Mouse (Mus musculus): Measurements from ENCODE around the gene Stx19.

Stx19 gene

GRCm38 (mm10) chr16:62845341-62845740, 30.9 kb downstream of the Stx19 start:
- in situ Hi-C loops (cut with MboI; ENCODE audit: unreplicated experiment in 2 of 2) = loop anchor here in 1 of 2 experiments (10.0 kb wide), 1 partner anchor 61 kb away; the partner anchor contains the start of gene Nsun3

DNA sequence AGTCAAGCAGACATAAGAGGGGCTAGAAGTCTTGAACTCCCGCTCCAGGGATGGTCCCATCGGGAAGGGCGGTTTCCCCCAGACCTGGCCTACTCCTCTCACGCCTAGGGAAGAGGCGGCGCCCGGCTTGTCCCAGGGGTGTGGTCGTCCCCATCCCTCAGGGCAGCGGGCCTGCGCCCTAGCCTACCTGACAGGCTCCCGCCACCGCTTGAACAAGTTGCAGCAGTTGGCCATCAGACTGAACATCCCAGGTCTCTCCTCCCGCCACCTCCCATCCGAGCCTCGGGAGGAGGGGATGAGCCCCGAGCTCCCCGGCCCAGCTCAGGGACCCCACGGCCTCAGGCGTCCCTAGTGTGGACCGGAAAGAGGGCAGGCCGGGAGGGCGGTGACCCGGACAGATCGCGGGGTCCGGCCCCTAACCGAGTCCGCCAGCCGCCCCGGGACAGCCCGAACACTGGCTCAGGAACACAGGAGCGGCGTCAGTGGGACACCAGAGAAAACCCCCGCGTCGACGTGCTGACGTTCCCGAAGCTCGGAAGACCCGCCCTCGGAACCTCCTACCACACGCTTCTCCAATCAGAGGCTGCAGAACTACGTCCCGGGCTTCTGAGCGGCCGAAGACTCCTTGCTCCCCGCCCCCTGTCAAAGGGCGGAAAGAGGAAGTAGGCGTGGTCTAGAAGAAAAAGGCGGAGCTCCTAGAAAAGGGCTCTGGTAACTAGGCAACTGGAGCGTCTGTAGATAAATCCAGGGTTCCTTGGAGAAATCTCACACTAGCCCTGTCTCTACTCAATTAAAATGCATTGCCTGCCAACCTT, 32.2 kb downstream of the Stx19 start, which contains the start of gene Arl13b:
Gene Arl13b, minus strand, starts transcription at position 543 of the 815 bp plus-strand sequence.
- in situ Hi-C loops (cut with MboI; ENCODE audit: unreplicated experiment in 2 of 2) = loop anchor here in 1 of 2 experiments (10.0 kb wide), 1 partner anchor 62 kb away; the partner anchor contains the start of gene Nsun3

DNA sequence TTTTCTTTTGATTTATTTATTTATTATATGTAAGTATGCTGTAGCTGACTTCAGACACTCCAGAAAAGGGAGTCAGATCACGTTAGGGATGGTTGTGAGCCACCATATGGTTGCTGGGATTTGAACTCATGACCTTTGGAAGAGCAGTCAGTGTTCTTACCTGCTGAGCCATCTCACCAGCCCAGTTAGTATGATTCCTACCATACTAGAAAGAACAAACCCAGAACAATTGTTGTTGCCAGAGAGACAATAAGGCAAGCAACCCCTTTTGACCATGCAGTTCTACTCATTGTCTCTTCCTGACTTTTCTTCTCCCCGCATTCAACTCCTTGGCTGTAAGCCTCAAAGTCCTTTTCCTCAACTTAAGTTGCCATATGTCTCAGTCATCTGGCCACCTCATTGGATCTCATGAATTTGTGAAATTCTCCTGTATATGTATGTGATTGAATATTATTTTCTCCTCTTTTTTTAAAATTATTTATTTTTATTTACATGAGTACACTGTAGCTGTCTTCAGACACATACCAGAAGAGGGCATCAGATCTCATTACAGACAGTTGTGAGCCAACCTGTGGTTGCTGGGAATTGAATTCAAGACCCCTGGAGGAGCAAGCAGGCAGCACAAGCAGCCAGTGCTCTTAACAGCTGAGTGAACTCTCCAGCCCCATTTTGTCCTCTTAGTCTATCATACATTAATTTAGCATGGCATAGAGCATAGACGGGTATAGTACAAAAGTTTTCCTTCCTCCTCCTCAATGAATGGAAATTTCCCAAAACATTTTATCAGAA, 38.2 kb downstream of the Stx19 start:
- in situ Hi-C loops (cut with MboI; ENCODE audit: unreplicated experiment in 2 of 2) = no loop called here

DNA sequence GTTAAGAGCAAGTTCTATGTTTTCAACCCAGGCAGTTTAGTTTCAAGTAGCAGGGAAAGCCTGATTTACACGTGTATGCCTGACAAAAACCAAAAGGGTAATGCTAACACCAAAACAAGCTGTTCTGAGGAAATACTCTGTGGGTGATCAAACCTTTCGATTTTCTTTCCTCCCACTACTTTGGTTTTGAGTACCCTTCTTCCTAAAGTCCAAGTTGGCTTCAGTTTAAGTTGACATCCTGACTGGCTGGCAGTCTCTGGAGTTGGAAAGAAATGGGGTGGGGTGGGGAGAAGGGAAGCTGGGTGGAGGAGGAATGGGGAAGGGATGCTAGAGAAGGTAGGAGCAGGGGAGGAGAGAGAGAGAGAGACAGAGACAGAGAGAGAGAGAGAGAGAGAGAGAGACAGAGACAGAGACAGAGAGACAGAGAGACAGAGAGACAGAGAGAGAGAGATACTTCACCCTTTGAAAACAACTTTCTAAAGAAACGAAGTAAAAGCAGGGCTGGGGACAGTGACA, 39.2 kb downstream of the Stx19 start:
- in situ Hi-C loops (cut with MboI; ENCODE audit: unreplicated experiment in 2 of 2) = no loop called here

DNA sequence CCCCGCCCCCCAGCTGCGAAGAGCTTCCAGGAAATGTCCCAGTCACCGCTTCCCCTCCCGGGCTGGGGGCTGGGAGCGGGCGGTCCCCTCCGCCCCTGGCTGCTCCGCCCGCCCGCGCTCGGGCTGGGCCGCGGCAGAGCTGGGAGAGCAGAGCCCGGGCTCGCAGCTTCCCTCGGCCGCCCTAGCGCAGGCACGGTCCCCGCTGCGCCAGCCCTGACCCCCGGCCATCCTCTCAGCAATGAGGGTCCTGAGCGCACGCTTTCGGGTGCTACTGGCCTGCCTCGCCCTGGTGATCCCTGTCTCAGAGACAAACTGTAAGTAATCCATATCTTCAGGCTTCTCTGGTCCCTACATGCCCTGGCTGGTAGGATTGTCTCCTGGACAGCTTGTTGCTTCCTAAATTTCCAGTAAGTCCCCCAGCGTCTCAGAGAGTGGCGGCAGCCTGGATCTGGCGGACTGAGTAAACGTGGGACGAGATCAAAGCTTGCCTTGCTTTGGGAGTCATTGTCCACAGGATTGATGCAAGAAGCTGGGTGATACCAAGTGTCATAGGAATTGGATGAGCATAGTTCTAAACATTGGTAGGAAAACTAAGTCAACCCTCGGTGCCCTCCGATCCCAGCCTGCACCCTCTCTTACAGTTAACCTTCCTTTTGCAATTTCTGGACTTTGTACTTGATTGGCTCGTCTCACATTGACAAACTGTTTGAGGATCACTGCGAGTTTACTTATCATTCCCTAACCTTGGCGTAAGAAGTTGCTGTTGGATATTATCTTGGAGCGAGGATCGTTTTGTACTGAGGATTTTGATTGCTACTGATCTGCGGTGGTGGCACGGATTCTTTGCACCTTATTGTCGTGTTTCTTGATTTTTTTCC, 40.0 kb downstream of the Stx19 start, which contains the start of gene Pros1:
Gene Pros1, plus strand, starts transcription at position 117 of the 878 bp plus-strand sequence.
- in situ Hi-C loops (cut with MboI; ENCODE audit: unreplicated experiment in 2 of 2) = no loop called here

- in situ Hi-C loops (cut with MboI; ENCODE audit: unreplicated experiment in 2 of 2) = no loop called here
These were observed 40.9 kb downstream of the Stx19 start for GRCm38 (mm10) chr16:62855385-62855784.

DNA sequence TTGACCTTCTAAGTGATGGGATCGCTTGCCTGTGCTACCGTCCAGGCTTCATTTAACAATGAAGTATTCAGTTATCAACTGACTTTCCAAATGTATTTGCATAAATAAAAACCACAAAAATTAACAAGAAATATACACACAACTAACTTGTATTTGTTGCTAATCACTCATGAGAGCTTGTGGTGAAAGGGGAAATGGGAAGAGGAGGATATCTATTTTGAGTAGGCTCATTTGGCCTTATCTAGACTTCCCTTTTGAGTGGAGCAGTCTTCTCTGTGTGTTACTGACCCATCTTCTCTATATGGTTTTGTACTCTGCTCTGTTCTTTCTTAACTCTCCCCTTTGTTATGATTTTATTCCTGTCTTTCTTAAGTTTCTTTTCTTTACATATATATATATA, 41.8 kb downstream of the Stx19 start:
- in situ Hi-C loops (cut with MboI; ENCODE audit: unreplicated experiment in 2 of 2) = no loop called here

GRCm38 (mm10) chr16:62857498-62857897, 43.0 kb downstream of the Stx19 start:
- in situ Hi-C loops (cut with MboI; ENCODE audit: unreplicated experiment in 2 of 2) = no loop called here

DNA sequence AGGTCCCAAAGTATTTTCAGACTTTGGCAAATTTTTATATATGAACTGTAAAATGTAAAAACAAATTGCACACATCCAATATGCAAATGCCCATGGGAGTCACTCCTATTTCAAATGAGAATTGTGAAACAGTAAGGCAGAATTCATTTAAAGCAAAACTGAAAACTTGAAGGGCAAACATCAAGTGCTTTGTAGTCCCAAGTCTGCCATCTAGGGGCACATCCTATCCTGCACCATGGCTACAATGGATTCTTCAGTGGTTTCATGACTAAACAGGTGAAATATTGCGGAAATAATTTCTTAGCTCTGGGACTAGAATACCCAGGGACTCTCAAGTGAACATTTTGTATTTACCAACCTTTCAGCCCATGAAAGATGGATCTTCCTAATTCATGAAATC, 43.5 kb downstream of the Stx19 start:
- in situ Hi-C loops (cut with MboI; ENCODE audit: unreplicated experiment in 2 of 2) = no loop called here

DNA sequence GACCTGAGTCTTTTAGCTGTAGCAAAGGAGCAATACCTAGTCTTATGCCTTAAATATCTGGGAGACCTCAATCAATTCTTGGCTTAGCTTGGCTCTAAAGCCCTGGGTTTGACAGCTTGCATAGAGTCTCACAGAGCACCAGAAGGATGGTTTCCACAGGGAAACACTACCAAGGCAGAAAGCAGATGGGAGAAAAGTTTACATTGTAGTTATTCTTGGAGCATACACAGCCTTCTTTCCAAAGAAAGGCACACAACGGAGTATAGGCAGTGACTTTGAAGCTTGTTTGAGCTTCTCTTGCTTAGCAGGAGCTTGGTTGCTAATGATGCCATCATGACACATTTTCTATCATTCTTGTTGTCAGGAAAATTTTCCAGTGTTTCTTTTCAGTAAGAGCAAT, 45.7 kb downstream of the Stx19 start:
- in situ Hi-C loops (cut with MboI; ENCODE audit: unreplicated experiment in 2 of 2) = no loop called here

DNA sequence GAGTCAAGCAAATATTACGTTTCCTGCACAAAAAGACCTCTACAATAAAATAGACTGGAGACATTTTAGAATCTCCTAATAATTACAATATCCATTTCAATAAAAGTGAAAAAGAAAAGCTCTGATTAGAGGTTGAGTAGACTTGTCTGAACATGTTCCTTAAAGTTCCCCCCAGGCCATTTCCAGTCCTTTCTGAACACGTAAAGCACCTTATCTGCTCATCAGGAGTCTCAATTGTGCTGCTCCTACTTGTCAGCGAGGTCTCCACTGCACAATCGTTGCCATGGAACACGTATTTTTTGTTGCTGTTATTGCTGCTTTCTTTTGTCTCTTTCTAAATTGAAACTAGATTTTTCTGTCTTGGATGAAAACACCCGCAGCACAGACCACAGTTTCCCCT, 47.0 kb downstream of the Stx19 start:
- in situ Hi-C loops (cut with MboI; ENCODE audit: unreplicated experiment in 2 of 2) = no loop called here

GRCm38 (mm10) chr16:62872688-62873117, 58.2 kb downstream of the Stx19 start:
- in situ Hi-C loops (cut with MboI; ENCODE audit: unreplicated experiment in 2 of 2) = no loop called here

- in situ Hi-C loops (cut with MboI; ENCODE audit: unreplicated experiment in 2 of 2) = no loop called here
These were observed 58.7 kb downstream of the Stx19 start for GRCm38 (mm10) chr16:62873180-62873579.
